Mouse (Mus musculus) cerebellum, adult 2 months (tissue): ENCODE data around the gene Npy.

ENCODE experiments used
- CTCF ChIP-seq: fragments of 200-500 bp; IDR thresholded peaks from 2 replicates; pipeline ENCODE4 v1.5.1; 2011; ENCODE audit warnings: low read depth, mild to moderate bottlenecking, control low read depth, low read length, moderate library complexity, borderline replicate concordance; ENCODE audit not compliant: insufficient read depth
- POLR2A ChIP-seq: fragments of 200-500 bp; IDR thresholded peaks from 2 replicates; pipeline ENCODE4 v1.6.1; 2011; ENCODE audit warnings: low read length, control low read depth, borderline replicate concordance; ENCODE audit not compliant: insufficient read depth

DNA sequence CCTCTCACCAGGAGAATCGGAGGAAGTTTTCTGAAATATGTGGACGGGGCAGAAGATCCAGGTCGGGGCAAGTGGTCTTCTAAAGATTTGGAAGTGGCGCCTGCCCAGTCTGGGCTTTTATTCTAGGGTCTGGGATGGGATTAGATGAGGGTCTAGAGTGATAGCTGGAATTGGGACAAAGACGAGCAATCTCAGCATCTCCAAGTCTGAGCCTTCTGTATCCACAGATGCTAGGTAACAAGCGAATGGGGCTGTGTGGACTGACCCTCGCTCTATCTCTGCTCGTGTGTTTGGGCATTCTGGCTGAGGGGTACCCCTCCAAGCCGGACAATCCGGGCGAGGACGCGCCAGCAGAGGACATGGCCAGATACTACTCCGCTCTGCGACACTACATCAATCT lies 861 bp downstream of the Npy start:
- TF ChIP-seq POLR2A (no peak), CTCF (no peak)
